Comparison of ENCODE assay signal across 10 mouse cellular contexts in the genomic region with DNA sequence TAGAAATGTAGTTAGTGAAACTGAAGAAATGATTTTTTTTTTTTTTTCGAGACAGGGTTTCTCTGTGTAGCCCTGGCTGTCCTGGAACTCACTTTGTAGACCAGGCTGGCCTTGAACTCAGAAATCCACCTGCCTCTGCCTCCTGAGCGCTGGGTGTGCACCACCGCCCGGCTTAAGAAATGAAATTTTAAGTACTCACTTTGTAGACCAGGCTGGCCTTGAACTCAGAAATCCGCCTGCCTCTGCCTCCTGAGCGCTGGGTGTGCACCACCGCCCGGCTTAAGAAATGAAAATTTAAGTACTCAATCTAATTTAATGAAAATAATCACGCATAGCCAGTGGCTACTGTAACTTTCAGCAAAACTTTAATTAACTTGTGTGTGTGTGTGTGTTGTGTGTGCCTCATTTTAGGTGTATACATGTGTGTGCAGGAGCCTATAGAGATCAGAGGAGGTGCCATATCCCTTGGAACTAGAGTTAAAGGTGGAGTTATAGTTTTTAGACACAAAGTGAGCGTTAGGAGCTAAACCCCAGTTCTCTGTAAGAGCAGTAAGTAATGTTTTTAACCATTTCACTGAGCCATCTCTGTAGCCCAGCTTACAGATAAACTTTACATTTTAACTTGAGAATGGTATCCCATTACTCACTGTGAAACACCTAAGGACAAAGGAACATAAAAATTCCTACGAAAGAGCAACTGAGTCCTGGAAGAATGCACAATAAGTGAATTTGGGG. TPM values are rescaled to one million over a fixed set of nuclear protein-coding genes. Genes with fewer than 3 reads are reported as not detected.
DNase-seq lines count a peak whose midpoint lies in the region; ATAC-seq lines count a peak whose summit lies in the region.
"Had no signal": no experiment of that assay in that cellular context is flagged by ENCODE, and none has a peak within 500 bp of the region (broad histone marks: within the 10 kb centered on the region; RNA-seq: fewer than 3 reads in every experiment).

No protein-coding gene starts in this region.

- no peak overlapping the region for H3K27ac ChIP-seq in hindbrain, embryonic 12.5 days
- H3K27ac ChIP-seq in hindbrain, embryonic 14.5 days: no peak overlapping the region
- H3K27ac ChIP-seq in midbrain, embryonic 14.5 days (replicated peaks; ENCODE audit: low read depth, low read length): no peak overlapping the region
- H3K27ac ChIP-seq in midbrain, embryonic 16.5 days (ENCODE audit: low read length): no peak overlapping the region
- H3K27ac ChIP-seq in forebrain, embryonic 15.5 days (replicated peaks): no peak overlapping the region
- H3K27ac ChIP-seq: intestine, embryonic 15.5 days; kidney, embryonic 15.5 days; liver, embryonic 14.5 days had no signal

- peak; percentile 56; the same call in 1 of the 2 replicates for ATAC-seq in hindbrain, embryonic 12.5 days (ENCODE audit: low FRiP score)
- ATAC-seq in hindbrain, embryonic 14.5 days (ENCODE audit: low FRiP score): no peak; the same call in 1 of the 2 replicates
- ATAC-seq in midbrain, embryonic 14.5 days (ENCODE audit: low FRiP score, low TSS enrichment): 0 out of 2 replicates have a peak, but pooled peaks have one; percentile 21
- ATAC-seq in midbrain, embryonic 16.5 days: no peak
- peak; percentile 53 for ATAC-seq in forebrain, embryonic 15.5 days (replicated peaks)
- ATAC-seq in megakaryocyte-erythroid progenitor cell, adult 5-6 weeks (replicated peaks; ENCODE audit: low FRiP score, low TSS enrichment, poor library complexity, severe bottlenecking): 0 out of 2 replicates have a peak, but pooled peaks have one; percentile 11
- ATAC-seq: intestine, embryonic 15.5 days had no signal

- DNase-seq in hindbrain, embryonic 14.5 days (ENCODE audit: low spot score): no peak
- DNase-seq in midbrain, embryonic 14.5 days: no peak
- DNase-seq in thymus, postnatal 14 days: no peak

- H3K9me3 ChIP-seq in hindbrain, embryonic 12.5 days (replicated peaks): no peaks in the 10 kb centered on the region
- no peaks in the 10 kb centered on the region for H3K9me3 ChIP-seq in hindbrain, embryonic 14.5 days (ENCODE audit: control insufficient read depth, low read length)
- H3K9me3 ChIP-seq in midbrain, embryonic 14.5 days (ENCODE audit: control insufficient read depth, low read length): no peaks in the 10 kb centered on the region
- no peaks in the 10 kb centered on the region for H3K9me3 ChIP-seq in midbrain, embryonic 16.5 days (replicated peaks; ENCODE audit: control insufficient read depth, low read length, poor library complexity, severe bottlenecking)
- H3K9me3 ChIP-seq in forebrain, embryonic 15.5 days: no peaks in the 10 kb centered on the region
- H3K9me3 ChIP-seq: intestine, embryonic 15.5 days; kidney, embryonic 15.5 days had no signal

- peaks cover 3% of the 10 kb centered on the region for H3K36me3 ChIP-seq in hindbrain, embryonic 12.5 days
- peaks cover 7% of the 10 kb centered on the region for H3K36me3 ChIP-seq in hindbrain, embryonic 14.5 days (replicated peaks; ENCODE audit: control insufficient read depth, insufficient read depth)
- H3K36me3 ChIP-seq in midbrain, embryonic 14.5 days (ENCODE audit: control insufficient read depth, insufficient read depth, low read length): 0 out of 2 replicates have a peak, but pooled peaks cover 2% of the 10 kb centered on the region
- H3K36me3 ChIP-seq in midbrain, embryonic 16.5 days (ENCODE audit: control insufficient read depth, insufficient read depth, low read length): no peaks in the 10 kb centered on the region
- H3K36me3 ChIP-seq in forebrain, embryonic 15.5 days: no peaks in the 10 kb centered on the region

- H3K4me1 ChIP-seq in hindbrain, embryonic 12.5 days: no peaks in the 10 kb centered on the region
- no peaks in the 10 kb centered on the region for H3K4me1 ChIP-seq in hindbrain, embryonic 14.5 days (replicated peaks; ENCODE audit: control insufficient read depth, insufficient read depth, low read length)
- H3K4me1 ChIP-seq in midbrain, embryonic 14.5 days (ENCODE audit: control insufficient read depth, insufficient read depth, low read length): no peaks in the 10 kb centered on the region
- no peaks in the 10 kb centered on the region for H3K4me1 ChIP-seq in midbrain, embryonic 16.5 days (ENCODE audit: control insufficient read depth, insufficient read depth, low read length)
- no peaks in the 10 kb centered on the region for H3K4me1 ChIP-seq in forebrain, embryonic 15.5 days
- H3K4me1 ChIP-seq: intestine, embryonic 15.5 days; kidney, embryonic 15.5 days had no signal

- no peak overlapping the region for H3K9ac ChIP-seq in hindbrain, embryonic 12.5 days
- H3K9ac ChIP-seq in hindbrain, embryonic 14.5 days: no peak overlapping the region
- H3K9ac ChIP-seq in midbrain, embryonic 14.5 days (replicated peaks; ENCODE audit: low read length): no peak overlapping the region
- no peak overlapping the region for H3K9ac ChIP-seq in midbrain, embryonic 16.5 days (ENCODE audit: low read depth, low read length)
- no peak overlapping the region for H3K9ac ChIP-seq in forebrain, embryonic 15.5 days (replicated peaks)
- H3K9ac ChIP-seq: intestine, embryonic 15.5 days; kidney, embryonic 15.5 days; liver, embryonic 14.5 days had no signal

- H3K4me2 ChIP-seq in hindbrain, embryonic 12.5 days (replicated peaks): no peak overlapping the region
- H3K4me2 ChIP-seq in hindbrain, embryonic 14.5 days (replicated peaks): no peak overlapping the region
- H3K4me2 ChIP-seq in midbrain, embryonic 14.5 days (ENCODE audit: low read length): no peak overlapping the region
- no peak overlapping the region for H3K4me2 ChIP-seq in midbrain, embryonic 16.5 days (ENCODE audit: low read length)
- H3K4me2 ChIP-seq in forebrain, embryonic 15.5 days (replicated peaks): no peak overlapping the region
- H3K4me2 ChIP-seq: intestine, embryonic 15.5 days; kidney, embryonic 15.5 days had no signal

- H3K27me3 ChIP-seq in hindbrain, embryonic 12.5 days: no peaks in the 10 kb centered on the region
- no peaks in the 10 kb centered on the region for H3K27me3 ChIP-seq in hindbrain, embryonic 14.5 days (ENCODE audit: control insufficient read depth, insufficient read depth, low read length)
- H3K27me3 ChIP-seq in midbrain, embryonic 14.5 days (ENCODE audit: control insufficient read depth, insufficient read depth, low read length): no peaks in the 10 kb centered on the region
- no peaks in the 10 kb centered on the region for H3K27me3 ChIP-seq in midbrain, embryonic 16.5 days (ENCODE audit: control insufficient read depth, insufficient read depth, low read depth, low read length)
- no peaks in the 10 kb centered on the region for H3K27me3 ChIP-seq in forebrain, embryonic 15.5 days
- H3K27me3 ChIP-seq: intestine, embryonic 15.5 days; kidney, embryonic 15.5 days had no signal

- WGBS in hindbrain, embryonic 12.5 days: 83% methylated on average over 11 of the region's 11 CpGs
- WGBS in hindbrain, embryonic 14.5 days: 83% methylated on average over 11 of the region's 11 CpGs
- WGBS in midbrain, embryonic 14.5 days: 83% methylated on average over 11 of the region's 11 CpGs
- whole genome bisulfite sequencing in midbrain, embryonic 16.5 days: 81% methylated on average over 11 of the region's 11 CpGs
- 82% methylated on average over 11 of the region's 11 CpGs for WGBS in forebrain, embryonic 15.5 days

- H3K4me3 ChIP-seq in hindbrain, embryonic 12.5 days: no peak overlapping the region
- no peak overlapping the region for H3K4me3 ChIP-seq in hindbrain, embryonic 14.5 days (replicated peaks; ENCODE audit: low read length)
- no peak overlapping the region for H3K4me3 ChIP-seq in midbrain, embryonic 14.5 days (replicated peaks; ENCODE audit: low read depth, low read length)
- no peak overlapping the region for H3K4me3 ChIP-seq in midbrain, embryonic 16.5 days (ENCODE audit: low read depth, low read length)
- H3K4me3 ChIP-seq in forebrain, embryonic 15.5 days: no peak overlapping the region
- H3K4me3 ChIP-seq: intestine, embryonic 15.5 days; kidney, embryonic 15.5 days had no signal

RNA-seq across cellular contexts. Expression of gene Tspan12, which starts 57.8 kb away (rescaled TPM):
- polyA plus RNA-seq in hindbrain, embryonic 12.5 days (2016; fragmentation: Nextera tagmentation; extraction: Ambion mirVana): 55.0 and 57.0 TPM in 2 replicates
- 73.7 and 80.1 TPM in 2 replicates for polyA plus RNA-seq in hindbrain, embryonic 14.5 days (2014; fragmentation: Nextera tagmentation; extraction: Ambion mirVana)
- polyA plus RNA-seq in midbrain, embryonic 14.5 days (2014; fragmentation: Nextera tagmentation; extraction: Ambion mirVana): 63.6 and 69.5 TPM in 2 replicates
- polyA plus RNA-seq in midbrain, embryonic 16.5 days (2015; fragmentation: Nextera tagmentation; extraction: Ambion mirVana): 59.2 and 63.2 TPM in 2 replicates
- polyA plus RNA-seq in forebrain, embryonic 15.5 days (2015; fragmentation: Nextera tagmentation; extraction: Ambion mirVana): 54.0 and 55.8 TPM in 2 replicates
- total RNA-seq in megakaryocyte-erythroid progenitor cell, adult 5-6 weeks (2014; fragmentation: Nextera tagmentation): not detected in 2 replicates
- total RNA-seq in megakaryocyte-erythroid progenitor cell, adult 5-6 weeks (2017): not detected in 2 replicates

Comparison
In these comparisons a context has a peak if more than half of its experiments do, and no peak if none do; other contexts are left out.
1. ATAC-seq: peak in hindbrain, embryonic 12.5 days (single experiment), midbrain, embryonic 14.5 days (single experiment), forebrain, embryonic 15.5 days (single experiment) and megakaryocyte-erythroid progenitor cell, adult 5-6 weeks (single experiment); none in hindbrain, embryonic 14.5 days (single experiment) and midbrain, embryonic 16.5 days (single experiment).